Mouse (Mus musculus) ovary, postnatal 36 days (tissue): ENCODE measurements around the gene Cdca5.

ENCODE experiments used
- DNase-seq: peaks from one replicate; pipeline ENCODE4 v3.0.0; 2022; ENCODE audit warnings: low spot score, mixed read lengths

The Cdca5 gene

DNA sequence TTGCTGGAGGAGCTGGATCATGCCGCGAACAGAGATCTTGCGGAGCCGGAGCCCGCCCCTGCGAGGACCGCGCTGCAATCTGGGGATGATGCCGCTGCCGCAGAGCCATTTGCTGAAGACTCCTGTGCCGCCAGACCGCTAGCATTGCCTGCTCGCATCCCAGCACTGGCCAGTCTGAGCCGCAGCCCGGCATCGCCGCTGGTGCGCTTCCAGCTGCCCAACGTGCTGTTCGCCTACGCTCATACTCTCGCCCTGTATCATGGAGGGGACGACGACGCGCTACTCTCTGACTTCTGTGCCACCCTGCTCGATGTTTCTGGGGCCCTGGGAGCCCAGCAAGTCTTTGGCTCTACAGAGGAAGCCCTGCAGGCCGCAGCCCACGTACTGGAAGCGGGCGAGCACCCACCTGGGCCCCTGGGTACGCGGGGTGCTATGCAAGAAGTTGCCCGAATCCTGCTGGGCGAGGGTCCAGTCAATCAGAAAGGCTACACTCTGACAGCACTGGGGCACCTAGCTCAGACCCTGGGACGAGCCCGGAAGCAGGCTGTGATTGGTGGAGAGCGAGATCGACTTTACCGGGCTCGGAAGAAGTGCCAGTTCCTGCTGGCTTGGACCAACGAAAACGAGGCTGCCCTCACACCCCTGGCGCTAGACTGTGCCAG, 23.0 kb upstream of the Cdca5 start:
- DNase-seq: peak; percentile 47

DNA sequence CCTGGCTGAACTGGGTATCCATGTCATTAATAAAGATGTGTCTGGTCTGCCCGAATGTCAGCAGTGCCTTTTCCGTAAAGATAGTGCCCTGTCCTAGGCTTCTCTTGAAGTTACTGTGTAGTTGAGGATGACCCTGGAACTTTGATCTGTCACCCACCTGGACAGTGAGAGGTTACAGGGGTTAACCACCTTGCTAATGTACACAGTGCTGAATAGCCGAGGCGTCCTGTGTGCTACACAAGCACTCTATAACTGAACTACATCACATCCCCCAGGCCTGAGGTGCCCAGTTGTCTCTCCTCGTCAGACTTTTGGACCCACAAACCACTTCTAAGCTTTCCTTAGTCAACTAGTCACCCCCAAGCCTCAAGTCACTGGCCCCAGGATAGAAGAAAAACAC, 22.4 kb upstream of the Cdca5 start:
- DNase-seq: no peak

DNA sequence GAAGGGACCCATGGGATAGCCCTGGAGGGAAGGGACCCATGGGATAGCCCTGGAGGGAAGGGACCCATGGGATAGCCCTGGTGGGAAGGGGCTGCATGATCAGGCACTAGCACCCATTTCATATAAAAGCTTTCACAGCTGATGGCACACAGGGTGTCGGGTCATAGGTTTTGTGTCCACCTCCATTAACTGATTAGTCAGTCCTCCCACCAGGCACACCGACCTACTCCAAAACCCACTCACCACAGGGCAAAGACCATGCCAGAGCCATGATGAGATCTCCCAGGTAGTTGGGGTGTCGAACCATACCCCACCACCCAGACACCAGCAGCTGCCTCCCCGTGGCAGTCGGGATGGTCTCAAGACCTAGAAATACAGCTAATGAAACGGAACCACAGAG, 21.7 kb upstream of the Cdca5 start:
- no peak for DNase-seq

DNA sequence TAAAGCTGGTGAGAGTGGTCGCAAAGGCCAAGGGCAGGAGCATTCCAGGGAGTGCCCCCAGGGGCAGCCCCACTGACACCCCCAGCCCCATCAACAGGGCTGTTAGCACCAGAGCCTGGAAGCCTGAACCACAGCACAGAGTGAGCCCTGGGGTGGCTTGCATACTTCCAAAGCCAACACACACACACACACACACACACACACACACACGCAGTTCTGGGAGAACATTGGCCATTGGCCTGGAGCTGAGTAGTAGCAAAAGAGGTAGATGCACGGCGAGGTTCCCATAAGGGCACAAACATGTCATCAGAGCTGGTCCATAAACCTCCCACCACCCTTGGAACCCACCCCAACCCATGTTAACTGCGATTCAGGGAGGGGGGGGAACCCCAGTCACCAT, 18.2 kb upstream of the Cdca5 start:
- no peak for DNase-seq

DNA sequence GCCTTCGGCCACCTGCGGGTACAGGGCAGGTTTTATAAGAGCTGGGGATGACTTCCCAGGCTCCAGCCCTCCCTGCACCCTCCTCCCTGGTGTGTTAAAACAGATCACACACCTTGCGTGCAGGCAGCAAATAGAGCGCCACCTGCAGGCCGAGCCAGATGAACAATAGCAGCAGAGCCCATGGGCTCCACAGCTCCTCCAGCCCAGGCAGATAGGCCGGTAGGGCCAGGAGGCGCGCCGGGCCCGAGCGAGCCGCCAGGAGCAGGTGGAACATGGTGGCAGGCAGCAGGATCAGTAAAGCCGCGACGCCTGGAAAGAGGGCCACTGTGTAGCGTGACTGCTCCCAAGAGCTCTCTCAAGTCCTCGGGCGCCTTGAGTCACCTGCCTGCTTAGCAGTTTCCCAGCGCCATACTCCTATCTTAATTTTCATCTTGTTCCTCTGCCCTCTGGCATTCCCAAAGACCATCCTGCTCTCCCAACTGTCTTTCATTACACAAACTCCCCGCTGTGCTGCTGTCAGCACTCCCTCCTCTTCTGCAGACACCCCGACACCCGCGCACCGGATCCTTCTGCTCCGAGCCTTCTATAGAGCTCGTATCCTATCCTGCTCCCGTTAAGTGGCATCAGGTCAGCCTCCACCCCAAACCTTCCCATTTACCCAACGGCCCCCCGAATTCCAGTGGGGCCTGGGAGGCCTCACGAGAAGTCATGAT, 17.6 kb upstream of the Cdca5 start:
- DNase-seq: peak; percentile 77

DNA sequence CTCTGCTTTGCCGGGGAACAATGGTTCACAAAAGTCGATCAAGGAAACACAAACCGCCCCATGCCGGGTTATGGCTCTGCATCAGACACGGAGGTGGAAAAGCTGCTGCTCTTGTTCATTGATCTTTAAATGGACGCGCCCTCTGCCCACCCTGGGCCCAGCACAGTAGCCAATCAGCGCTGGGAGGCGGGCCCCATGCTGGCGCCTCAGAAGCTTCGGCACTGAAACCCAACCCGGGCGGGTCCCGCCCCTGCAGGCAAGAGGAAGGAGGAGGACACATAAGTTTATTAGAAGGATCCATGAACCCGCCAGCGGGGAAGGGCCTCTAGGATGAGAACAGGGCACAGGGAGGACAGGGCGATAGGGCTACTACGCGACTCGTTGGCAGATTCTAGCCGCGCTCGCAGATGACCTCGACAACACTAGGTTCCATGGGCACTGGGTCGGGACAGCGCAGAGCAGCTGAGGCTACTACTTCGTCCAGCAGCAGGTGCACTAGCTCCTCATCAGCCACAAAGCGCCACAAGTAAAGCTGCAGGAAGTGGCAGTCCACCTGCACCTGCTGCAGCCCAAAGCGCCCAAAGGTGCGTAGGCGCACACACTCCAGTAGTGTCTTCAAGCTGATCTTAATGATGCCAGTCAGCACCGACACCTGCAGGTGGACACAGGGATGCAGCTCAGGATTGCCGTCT, 16.9 kb upstream of the Cdca5 start, which contains the start of gene Tm7sf2:
TSS of gene Tm7sf2 (minus strand) at position 650 of the 692 bp plus-strand sequence.
- peak; percentile 92 for DNase-seq

DNA sequence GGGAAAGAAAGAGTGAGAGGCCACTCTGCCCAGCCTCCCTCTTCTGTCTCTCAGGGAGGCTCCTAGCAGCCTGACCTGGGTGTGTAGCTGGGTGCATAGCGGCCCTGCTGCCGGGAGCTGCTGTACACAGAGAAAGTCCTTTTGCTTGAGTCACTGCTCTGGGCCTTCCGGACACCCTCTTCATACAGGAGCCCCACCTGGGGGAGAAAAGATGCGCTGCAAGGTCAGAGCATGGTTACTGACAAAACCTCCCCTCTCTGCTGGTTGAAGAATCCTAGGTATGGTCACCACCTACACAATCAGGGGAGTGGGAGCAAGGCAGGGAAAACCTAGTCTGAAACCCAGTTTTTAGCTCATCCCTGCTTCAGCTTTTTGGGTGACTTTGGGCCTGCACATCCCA, 15.8 kb upstream of the Cdca5 start:
- no peak for DNase-seq

DNA sequence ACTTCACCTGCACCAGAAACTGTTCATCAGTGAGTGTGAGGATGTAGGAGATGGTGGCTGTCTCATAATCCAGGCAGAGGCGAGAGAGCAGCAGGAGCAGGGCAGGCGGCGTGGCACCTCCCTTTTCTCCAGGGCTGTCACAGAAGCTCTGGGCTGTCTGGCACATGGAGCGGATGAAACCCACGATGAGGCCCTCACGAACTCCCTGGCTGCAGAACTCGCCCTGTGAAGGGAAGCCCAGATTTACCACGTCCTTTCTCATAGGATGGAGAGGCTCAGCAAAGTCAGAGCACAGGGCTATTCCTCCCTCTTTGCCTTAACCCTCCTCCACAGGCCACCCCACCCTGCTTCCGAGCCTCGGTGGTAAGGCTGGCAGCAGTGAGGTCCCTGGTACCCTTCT, 14.9 kb upstream of the Cdca5 start:
- no peak for DNase-seq

DNA sequence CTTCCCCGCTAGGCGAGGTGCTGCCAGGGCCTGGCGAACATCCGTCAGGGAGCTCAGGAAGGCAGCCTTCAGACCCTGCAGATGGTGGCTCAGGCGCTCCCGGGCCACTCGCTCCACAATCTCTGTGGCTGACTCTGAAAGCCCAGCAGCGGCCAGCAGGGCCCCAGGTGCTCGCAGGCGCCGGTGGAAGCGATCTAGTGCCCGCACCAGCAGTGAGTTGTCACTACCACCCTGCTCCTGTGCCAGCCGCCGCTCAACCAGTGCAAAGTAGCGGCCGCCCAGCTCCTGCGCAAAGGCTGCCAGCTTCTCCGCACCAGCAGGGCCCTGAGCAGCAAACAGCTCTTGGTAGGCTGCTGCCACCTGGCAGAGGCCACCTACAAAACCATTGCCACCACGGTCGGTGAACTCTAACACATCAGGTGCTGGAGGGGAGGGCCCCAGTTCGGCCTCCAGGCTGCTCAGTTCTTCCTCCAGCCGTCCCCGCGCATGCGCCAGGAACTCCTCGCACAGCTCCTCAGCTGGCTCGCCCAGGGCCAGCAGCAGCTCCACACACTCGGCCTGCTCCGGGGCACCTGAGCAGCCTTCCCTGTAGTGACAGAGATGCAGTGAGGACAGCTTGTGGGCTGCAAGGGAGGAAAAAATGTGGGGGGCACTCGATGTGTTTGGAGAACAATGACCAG, 14.1 kb upstream of the Cdca5 start:
- DNase-seq: no peak

DNA sequence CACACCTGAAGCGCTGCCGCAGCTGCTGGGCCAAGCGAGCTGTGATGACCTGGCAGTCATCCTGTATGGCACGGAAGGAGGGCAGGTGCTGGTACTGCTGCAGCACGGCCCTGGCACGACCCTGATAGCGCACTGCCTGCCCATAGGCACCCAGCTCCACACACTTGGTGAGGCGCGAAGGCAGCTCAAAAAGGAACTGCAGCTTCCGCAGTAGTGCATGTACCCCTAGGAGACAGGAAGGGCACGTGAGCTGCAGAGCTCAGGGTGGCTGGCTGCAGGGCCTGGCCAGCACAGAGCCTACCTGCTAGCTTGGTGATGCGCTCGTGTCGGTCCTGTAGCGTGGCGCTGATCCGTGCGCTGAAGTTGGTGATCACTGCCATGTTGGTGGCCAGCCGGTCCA, 13.5 kb upstream of the Cdca5 start:
- no peak for DNase-seq

DNA sequence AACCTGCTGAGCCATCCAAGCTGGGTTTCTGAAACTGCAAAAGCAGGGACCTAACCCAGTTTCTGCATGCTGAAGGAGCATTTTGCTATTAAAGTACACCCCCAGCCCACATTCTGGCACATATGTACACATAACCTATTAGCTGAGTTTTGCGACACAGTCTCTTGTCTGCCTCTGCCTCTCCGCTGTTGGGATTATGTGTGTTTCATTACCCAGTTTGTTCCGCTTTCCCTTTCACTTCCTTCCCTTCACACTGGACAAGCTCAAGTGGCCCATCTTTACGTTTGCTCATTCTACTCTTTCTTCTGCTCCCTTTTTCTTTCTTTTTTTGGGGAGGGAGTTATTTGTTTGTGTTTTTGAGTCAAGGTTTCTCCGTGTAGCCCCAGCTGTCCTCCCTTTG, 10.9 kb upstream of the Cdca5 start:
- no peak for DNase-seq

DNA sequence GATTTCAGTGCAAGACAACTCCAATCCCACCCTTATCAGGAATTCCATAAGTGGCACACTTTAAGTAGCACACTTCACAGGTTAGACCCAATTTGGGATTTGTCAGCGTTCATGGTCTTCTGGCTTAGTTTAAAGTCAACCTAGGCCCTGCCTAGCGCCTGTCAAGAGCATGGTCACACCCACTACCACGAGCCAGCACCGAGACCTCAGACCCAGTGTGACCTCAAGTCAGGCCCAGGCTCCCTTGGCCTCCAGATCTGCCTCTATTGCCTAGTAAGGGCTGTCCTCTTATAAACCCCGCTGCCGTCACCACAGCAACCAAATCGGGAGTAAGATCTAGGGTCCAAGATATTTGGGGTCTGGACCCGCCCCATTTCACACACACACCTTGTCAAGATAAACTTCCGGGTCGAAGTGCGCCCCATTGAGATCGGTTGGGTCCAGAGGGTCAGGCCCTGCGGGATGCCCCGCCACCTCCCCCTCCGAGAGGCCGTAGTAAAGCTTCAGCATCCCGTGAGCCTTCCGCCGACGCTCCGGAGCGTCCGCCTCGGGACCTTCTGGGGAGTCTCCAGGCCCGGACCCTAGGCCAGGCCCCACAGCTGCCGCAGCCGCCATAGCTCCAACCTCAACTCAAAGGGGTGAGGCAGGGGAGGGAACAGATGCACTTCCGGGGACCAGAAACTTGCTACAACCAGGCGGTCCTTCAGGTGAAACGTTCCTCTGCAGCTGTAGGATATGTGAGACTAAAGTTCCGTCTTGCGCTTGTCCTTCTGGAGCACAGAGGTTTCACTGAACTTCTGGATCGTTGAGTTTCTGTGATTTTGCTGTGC, 8.0 kb upstream of the Cdca5 start, which contains the start of gene Vps51:
TSS of gene Vps51 (minus strand) at position 668 of the 830 bp plus-strand sequence.
- DNase-seq: peak; percentile 77

DNA sequence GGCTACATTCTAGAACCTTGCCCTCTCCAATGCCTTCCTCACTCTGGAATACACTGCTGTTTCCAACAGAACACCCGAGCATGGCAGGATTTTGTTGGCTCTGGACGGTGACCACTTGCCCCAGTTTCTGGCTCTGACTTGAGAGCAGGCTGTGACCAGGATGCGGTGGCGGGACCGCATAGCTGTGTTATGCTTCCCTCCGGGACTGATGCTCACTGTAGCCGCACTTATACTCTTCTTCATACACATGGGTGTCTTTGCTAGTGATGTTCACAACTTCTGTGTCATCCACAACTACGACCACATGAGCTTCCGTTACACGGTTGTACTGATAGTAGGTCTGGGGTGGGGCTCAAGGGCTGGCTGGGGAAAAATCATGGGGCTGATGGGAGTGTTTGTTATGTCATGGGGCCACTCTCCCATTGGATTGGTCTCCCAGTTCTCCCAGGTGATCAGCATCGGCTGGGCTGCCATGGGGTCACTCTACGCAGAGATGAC, 4.8 kb upstream of the Cdca5 start, which contains the start of gene Tmem262:
TSS of gene Tmem262 (plus strand) at position 51 of the 498 bp plus-strand sequence.
- DNase-seq: no peak

DNA sequence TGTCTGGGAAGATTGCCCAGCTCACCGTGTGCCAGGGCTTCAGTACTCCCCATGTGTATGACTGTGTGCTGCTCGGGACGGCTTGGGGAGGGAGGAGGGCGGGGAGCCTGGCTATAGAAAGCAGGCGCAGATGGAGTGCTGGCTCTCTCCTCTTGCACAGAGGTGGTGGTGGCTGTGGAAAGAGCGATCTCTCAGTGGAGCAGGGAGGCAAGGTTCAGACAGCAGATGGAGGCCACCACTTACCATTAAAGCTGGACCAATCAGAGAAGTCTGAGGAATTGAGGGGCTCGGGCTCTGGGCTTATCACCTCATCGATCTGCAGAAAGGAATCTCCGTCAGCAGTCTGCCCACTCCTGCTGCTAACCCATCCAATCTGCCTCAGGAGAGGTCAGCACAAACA, 2.6 kb upstream of the Cdca5 start, which contains the start of gene Gm28374:
TSS of gene Gm28374 (minus strand) at position 101 of the 400 bp plus-strand sequence.
- no peak for DNase-seq

DNA sequence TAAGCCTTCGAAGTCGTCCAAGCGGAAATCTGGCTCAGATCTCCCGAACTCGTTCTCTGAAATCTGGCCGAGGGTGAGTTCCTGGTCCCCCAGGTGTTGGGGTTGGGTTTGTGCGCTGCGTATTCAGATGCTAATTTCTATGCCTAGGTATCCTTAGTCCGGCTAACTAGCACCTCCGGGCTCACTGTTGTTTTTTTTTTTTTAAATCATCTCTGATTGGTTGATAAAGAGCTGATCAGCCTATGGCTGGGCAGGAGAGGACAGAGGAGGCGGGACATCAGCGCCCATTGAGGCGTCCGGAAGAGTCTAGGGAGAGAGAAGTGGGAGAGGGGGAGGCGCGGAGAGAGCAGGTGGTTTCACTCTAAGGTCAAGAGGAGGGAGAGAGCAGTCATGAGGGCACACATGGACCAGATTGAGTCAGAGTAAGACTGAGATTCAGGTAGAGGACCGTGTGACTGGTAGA, 665 bp downstream of the Cdca5 start:
- DNase-seq: peak; percentile 52

DNA sequence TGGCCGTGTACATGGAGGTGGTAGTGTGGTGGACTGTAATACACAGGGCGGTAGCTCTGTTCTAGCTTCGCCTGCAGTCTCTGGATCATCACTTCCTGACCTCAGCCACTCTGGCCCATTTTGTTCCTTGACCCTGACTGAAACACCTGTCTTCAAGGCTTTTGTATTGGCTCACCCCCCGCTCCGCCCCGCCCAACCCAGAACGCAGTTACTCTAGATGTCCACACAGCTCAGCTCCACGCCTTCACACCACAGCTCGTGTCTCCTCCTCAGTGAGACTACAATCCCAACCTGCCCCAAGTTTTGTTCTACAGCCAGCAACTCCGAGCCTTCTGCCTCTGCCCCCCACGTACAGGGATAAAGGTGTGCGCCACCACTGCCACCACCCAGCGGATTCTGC, 4.1 kb downstream of the Cdca5 start:
- DNase-seq: no peak

DNA sequence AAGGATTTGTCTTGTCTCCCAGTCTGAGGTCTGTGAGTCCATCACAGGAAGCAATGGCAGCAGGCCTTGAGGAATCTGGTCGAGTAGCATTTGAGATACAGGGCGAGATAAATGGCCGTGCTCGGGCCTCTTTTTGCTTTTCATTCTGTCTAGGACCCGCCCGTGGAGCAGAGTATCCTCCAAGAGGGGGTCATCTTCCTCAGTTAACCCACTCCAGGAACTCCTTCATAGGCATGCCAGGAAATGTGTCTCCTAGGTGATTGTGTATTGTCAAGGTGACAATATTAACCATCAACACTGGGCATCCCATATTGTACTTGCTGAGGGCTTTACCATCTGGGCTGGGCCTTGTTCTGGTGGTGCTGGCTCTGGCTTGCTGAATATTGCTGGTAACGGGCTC, 9.3 kb downstream of the Cdca5 start, which contains the start of gene AC131692.1:
TSS of gene AC131692.1 (plus strand) at position 301 of the 400 bp plus-strand sequence.
- no peak for DNase-seq

DNA sequence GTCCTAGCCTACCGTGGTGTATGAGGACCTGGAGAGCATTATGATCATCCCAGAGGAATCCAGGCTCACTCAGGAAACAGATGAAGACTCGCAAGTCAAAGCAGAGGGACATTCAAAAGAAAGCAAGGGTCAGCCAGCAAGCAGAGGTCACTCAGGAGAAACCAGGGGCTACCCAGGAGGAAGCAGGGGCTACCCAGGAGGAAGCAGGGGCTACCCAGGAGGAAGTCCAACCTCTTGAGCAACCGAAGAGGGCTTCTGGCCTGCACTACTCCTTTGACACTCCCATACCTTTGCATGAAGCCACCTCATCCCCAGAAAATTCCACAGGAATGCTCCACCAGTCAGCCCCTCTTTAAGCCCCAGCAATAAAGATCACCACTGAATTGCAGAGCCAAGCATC, 13.1 kb downstream of the Cdca5 start:
- no peak for DNase-seq

DNA sequence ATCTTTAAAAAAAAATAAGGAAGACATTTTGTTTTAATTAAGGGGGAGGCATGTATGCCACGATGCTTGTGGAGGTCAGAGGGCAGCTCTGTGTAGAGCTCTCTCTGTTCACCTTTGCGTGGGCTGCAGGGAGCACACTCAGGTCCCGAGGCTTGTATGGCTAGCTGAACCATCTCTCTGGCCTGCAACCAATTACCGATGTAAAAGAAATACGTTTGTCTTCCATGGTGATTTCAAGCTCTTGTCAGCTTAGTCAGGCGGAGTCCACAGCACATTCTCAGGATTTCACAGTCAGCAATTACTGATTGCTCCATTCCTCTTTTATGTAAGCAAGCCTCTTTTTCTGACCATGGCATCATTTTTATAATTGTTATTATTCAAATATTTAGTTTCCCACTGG, 16.4 kb downstream of the Cdca5 start:
- DNase-seq: no peak

DNA sequence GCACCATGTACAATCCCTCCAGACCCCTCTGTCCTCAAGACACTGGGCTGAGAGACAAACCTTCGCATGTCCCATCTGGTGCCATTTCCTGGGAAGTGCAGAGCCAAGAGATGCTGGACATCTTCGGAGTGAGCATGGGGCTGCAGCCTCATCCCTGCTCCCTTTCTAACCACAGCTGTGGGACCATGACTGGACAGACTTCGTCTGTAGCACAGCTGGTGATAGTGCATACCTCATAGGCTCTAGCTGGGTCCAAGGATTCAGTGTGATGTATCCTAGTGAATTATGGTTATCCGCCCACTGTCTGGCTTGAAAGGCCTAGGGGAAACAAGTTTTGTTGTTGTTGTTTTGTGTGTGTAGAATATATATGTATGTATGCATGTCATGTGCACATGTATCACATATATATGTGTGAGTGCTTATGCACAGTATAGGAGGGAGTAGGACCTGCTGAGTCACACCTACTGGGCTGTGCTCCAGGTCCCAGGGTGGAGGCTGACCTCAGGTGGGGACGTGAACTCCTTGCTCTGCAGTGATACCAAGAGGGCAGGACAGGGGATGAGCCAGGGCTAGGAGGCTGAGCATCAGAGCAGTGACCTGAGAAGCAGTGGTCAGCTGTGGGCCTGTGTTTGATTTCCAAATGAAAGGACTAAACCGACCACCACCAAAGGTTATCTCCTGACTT, 17.5 kb downstream of the Cdca5 start:
- no peak for DNase-seq
